Mouse (Mus musculus) urinary bladder, postnatal 0 days (tissue): ENCODE measurements around the gene Gm13762. TPM values are rescaled to one million over a fixed set of nuclear protein-coding genes. Genes with fewer than 3 reads are reported as not detected.

Source experiments
- polyA plus RNA-seq: library from polyadenylated mRNA; unstranded; fragments of >200 nt; fragmentation: Nextera tagmentation; extraction: Ambion mirVana; gene quantifications from 2 replicates; pipeline ENCODE4 v1.2.1, GENCODE M21; 2015

Gm13762 gene
- polyA plus RNA-seq, result not detected in 2 replicates

DNA sequence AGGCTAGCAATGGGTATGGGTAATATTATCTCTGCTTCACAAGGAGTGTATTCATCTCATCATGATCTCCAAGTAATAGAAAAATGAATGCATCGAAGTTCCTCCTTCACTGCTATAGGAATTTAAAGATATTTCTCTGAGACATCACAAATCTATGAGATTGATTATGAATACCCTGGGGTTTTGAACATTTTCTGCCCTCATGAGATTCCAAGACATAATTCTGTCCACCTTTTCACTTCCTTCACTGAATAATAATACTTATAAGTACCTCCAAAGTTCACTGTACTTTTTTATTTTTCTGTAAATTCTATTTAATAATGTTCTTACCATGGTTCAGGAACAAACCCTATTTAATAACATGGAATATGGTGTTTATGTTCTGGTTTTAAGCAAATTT, at the start of gene Gm13762:
Gene Gm13762 (minus strand): TSS at position 101 of the 400 bp plus-strand sequence.

DNA sequence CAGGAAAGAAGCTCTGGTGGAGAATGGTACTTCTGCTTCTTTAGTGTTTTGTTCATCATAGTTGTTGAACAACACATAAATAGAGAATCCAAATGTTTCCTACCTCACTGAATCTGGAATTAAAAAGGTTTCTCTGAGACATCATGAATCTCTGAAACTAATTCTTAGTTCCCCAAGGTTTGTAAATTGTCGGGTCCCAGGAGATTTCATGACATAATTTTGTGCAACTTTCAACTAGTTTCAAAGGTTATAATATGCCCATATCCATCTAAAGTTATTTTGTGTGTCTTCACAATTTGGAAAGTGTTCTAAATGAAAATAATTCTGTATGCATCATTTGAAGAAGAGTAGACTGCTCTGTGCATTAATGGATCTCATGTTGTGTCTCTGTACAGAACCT, 38.2 kb upstream of the Gm13762 start, which contains the start of gene Olfr1216:
Gene Olfr1216 (minus strand): TSS at position 101 of the 400 bp plus-strand sequence.

DNA sequence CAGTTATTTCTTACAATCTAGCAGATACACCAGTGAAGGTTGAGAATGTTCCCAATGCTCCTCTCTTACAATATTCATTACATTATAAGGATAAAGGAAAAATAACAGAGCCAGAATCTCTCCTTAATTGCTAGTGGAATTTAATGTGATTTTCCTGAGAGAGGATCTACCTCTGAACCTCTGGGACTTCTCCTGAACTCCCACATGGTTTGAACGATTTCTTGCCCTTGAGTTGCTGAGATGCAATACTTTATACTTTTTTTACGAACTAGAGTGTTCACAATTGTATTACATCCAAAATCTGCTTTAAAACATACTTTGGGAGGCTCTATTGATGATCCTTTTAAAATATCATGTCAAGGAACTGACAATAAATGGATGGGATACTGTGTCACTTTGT, 26.8 kb upstream of the Gm13762 start, which contains the start of gene Olfr1215:
Gene Olfr1215 (minus strand): TSS at position 101 of the 400 bp plus-strand sequence.

GRCm38 (mm10) chr2:88992553-88992952, 12.5 kb upstream of the Gm13762 start, which contains the start of gene Olfr1214:
TSS of gene Olfr1214 (minus strand) at chr2:88992653.

DNA sequence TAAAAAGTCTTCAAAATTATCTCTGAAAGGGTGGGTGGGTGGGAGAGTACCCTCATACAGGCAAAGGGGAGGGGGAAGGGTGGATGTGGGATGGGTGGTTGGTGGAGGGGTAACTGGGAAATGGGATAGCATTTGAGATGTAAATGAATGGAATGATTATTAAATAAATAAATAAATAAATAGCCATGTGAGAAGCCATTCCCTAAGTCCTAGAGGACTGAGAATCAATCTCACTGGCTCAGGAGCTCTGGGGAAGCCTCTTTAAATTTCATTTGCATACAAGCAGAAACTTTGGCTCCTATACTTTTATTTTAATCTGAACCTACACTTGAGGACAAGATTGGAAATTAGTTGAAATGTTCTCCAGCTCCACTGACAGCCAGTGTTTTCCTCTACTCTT, 26.4 kb downstream of the Gm13762 start, which contains the start of gene Olfr1212:
Gene Olfr1212 (plus strand): TSS at position 301 of the 400 bp plus-strand sequence.

GRCm38 (mm10) chr2:88938011-88938410, 42.1 kb downstream of the Gm13762 start, which contains the start of gene Olfr1211:
TSS of gene Olfr1211 (minus strand) at chr2:88938111.

Other genes starting within 250 kb of the Gm13762 start
- not detected in 2 replicates for gene Olfr1197, start 247.9 kb downstream of the Gm13762 start, polyA plus RNA-seq
- not detected in 2 replicates for gene Olfr1198, start 228.9 kb downstream of the Gm13762 start, polyA plus RNA-seq
- not detected in 2 replicates for gene Olfr1199, start 219.8 kb downstream of the Gm13762 start, polyA plus RNA-seq
- gene Olfr1200, start 209.8 kb downstream of the Gm13762 start, polyA plus RNA-seq, result not detected in 2 replicates
- gene Olfr1201, start 187.2 kb downstream of the Gm13762 start, polyA plus RNA-seq, result not detected in 2 replicates
- gene Olfr1202, start 165.8 kb downstream of the Gm13762 start, polyA plus RNA-seq, result not detected in 2 replicates
- not detected in 2 replicates for gene Olfr1205, start 150.5 kb downstream of the Gm13762 start, polyA plus RNA-seq
- gene Olfr1204, start 131.0 kb downstream of the Gm13762 start, polyA plus RNA-seq, result not detected in 2 replicates
- gene Olfr1206, start 117.0 kb downstream of the Gm13762 start, polyA plus RNA-seq, result not detected in 2 replicates
- gene Olfr1208, start 78.0 kb downstream of the Gm13762 start, polyA plus RNA-seq, result not detected in 2 replicates
- gene Olfr1209, start 65.1 kb downstream of the Gm13762 start, polyA plus RNA-seq, result not detected in 2 replicates
- not detected in 2 replicates for gene Olfr1211, start 42.2 kb downstream of the Gm13762 start, polyA plus RNA-seq
- gene Olfr1212, start 26.3 kb downstream of the Gm13762 start, polyA plus RNA-seq, result not detected in 2 replicates
- gene Olfr1214, start 12.4 kb upstream of the Gm13762 start, polyA plus RNA-seq, result not detected in 2 replicates
- gene Olfr1215, start 26.7 kb upstream of the Gm13762 start, polyA plus RNA-seq, result not detected in 2 replicates
- gene Olfr1216, start 38.1 kb upstream of the Gm13762 start, polyA plus RNA-seq, result not detected in 2 replicates
- not detected in 2 replicates for gene Olfr1217, start 51.8 kb upstream of the Gm13762 start, polyA plus RNA-seq
- not detected in 2 replicates for gene Olfr1218, start 80.9 kb upstream of the Gm13762 start, polyA plus RNA-seq
- not detected in 2 replicates for gene Olfr1219, start 103.2 kb upstream of the Gm13762 start, polyA plus RNA-seq
- gene Olfr1220, start 126.6 kb upstream of the Gm13762 start, polyA plus RNA-seq, result not detected in 2 replicates
- not detected in 2 replicates for gene Olfr1221, start 137.0 kb upstream of the Gm13762 start, polyA plus RNA-seq
- not detected in 2 replicates for gene Olfr1222, start 152.8 kb upstream of the Gm13762 start, polyA plus RNA-seq
- not detected in 2 replicates for gene Olfr1223, start 171.3 kb upstream of the Gm13762 start, polyA plus RNA-seq
- not detected in 2 replicates for gene Olfr1224-ps1, start 183.8 kb upstream of the Gm13762 start, polyA plus RNA-seq
- gene Olfr1225, start 194.4 kb upstream of the Gm13762 start, polyA plus RNA-seq, result not detected in 2 replicates
- not detected in 2 replicates for gene Olfr1226, start 219.8 kb upstream of the Gm13762 start, polyA plus RNA-seq